Mouse (Mus musculus): ENCODE data around the gene Tmcc2. TPM values are rescaled to one million over a fixed set of nuclear protein-coding genes. Genes with fewer than 3 reads are reported as not detected.

The Tmcc2 gene
- polyA plus RNA-seq, 1 experiment from 2014 or later: 20.7 TPM

DNA sequence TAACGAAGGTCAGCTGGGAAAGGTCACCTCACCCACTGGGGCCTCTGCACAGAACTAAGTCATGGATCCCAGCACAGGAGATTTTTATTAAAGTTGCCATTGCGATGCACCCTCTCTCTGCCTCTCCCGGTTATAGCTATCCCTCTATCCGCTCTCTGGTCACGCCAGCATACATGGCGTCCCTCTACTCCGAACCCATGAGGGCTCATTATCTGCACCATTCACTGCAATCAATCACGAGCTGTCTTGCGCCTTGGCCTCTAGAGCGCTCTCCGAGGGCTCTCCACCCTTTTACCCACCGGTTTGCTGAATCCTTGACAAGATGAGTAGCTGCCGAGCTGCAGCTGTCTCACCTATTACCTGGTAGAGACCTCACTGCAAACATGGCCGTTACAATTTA lies 5.8 kb downstream of the Tmcc2 start:
- WGBS: 27% methylated on average over 14 of the region's 14 CpGs
- Histone ChIP-seq H3K4me3 (ENCODE audit: low read depth, low read length) (no peak overlapping the region), H3K27ac (ENCODE audit: low read depth, low read length) (0 out of 2 replicates have a peak overlapping the region, but pooled peaks have one; percentile 30), H3K4me1 (ENCODE audit: control insufficient read depth, insufficient read depth, low read length) (peaks cover 46% of the 10 kb centered on the region), H3K27me3 (ENCODE audit: control insufficient read depth, insufficient read depth, low read length) (no peaks in the 10 kb centered on the region), H3K9me3 (ENCODE audit: control insufficient read depth, low read length) (no peaks in the 10 kb centered on the region), H3K36me3 (ENCODE audit: control insufficient read depth, insufficient read depth, low read length) (no peaks in the 10 kb centered on the region; the same call in 1 of the 2 replicates), H3K4me2 (ENCODE audit: low read depth, low read length) (no peak overlapping the region), H3K9ac (replicated peaks; ENCODE audit: low read depth, low read length) (no peak overlapping the region)
- 0 out of 2 replicates have a peak, but pooled peaks have one; percentile 25 for ATAC-seq (ENCODE audit: low read depth)

DNA sequence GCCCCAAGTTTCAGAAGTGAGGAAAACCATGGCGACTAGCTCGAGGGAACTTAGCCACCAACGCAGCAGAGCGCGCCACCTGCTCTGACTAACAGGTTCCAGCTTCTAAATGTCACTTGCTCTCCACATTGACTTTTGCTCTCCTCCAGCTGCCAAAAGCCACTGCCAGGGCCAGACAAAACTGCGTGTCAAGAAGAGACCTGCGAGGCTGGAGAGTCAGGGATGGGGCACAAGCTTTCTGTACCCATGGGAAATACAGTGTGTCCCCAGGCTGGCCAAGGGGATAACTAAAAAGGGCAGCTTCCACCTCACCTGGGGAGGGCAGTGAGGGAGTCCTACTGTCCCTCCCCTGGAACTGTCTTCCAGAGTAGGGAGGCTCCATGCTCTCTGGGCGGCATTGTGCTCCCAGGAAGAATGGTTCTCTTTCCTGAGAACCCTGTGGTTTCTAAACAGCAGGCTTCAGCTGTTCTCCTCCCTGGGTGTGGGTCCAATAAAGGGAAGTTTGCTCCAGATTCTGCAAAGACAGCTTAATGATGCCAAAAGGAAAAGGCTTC lies 7.0 kb downstream of the Tmcc2 start:
- Histone ChIP-seq H3K4me1 (ENCODE audit: control insufficient read depth, insufficient read depth, low read length) (peaks cover 34% of the 10 kb centered on the region), H3K27me3 (ENCODE audit: control insufficient read depth, insufficient read depth, low read length) (no peaks in the 10 kb centered on the region), H3K4me3 (ENCODE audit: low read depth, low read length) (no peak overlapping the region), H3K27ac (ENCODE audit: low read depth, low read length) (no peak overlapping the region), H3K4me2 (ENCODE audit: low read depth, low read length) (no peak overlapping the region), H3K9me3 (ENCODE audit: control insufficient read depth, low read length) (no peaks in the 10 kb centered on the region), H3K36me3 (ENCODE audit: control insufficient read depth, insufficient read depth, low read length) (no peaks in the 10 kb centered on the region; the same call in 1 of the 2 replicates), H3K9ac (replicated peaks; ENCODE audit: low read depth, low read length) (no peak overlapping the region)
- ATAC-seq (ENCODE audit: low read depth): no peak
- WGBS: 84% methylated on average over 8 of the region's 8 CpGs

DNA sequence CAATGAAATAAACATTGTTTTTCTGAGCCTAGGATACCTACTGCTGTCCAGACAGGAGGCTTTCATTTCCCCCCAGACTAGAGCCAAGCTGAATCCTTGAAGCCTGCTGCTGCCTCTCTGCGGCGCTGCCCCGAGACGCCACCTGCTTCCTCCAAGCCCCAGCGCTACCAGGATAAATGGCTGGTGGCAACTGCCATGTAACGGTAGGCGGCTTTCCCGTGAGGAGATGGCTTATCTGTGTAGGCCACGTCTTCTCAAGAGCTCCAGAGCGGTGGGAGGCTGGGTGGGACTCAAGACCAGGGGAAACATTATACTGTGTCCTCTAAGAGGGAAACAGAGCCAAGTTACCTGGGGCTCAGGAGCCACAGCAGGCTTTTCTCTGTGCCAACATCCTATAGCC lies 9.2 kb downstream of the Tmcc2 start:
- WGBS: 63% methylated on average over 10 of the region's 10 CpGs
- Histone ChIP-seq H3K4me3 (ENCODE audit: low read depth, low read length) (no peak overlapping the region), H3K27ac (ENCODE audit: low read depth, low read length) (no peak overlapping the region), H3K9ac (replicated peaks; ENCODE audit: low read depth, low read length) (no peak overlapping the region), H3K27me3 (ENCODE audit: control insufficient read depth, insufficient read depth, low read length) (no peaks in the 10 kb centered on the region), H3K9me3 (ENCODE audit: control insufficient read depth, low read length) (no peaks in the 10 kb centered on the region), H3K4me1 (ENCODE audit: control insufficient read depth, insufficient read depth, low read length) (peaks cover 20% of the 10 kb centered on the region), H3K36me3 (ENCODE audit: control insufficient read depth, insufficient read depth, low read length) (no peaks in the 10 kb centered on the region; the same call in 1 of the 2 replicates), H3K4me2 (ENCODE audit: low read depth, low read length) (no peak overlapping the region)
- ATAC-seq (ENCODE audit: low read depth): no peak

- Histone ChIP-seq H3K4me1 (ENCODE audit: control insufficient read depth, insufficient read depth, low read length) (peaks cover 19% of the 10 kb centered on the region), H3K27me3 (ENCODE audit: control insufficient read depth, insufficient read depth, low read length) (no peaks in the 10 kb centered on the region), H3K9me3 (ENCODE audit: control insufficient read depth, low read length) (no peaks in the 10 kb centered on the region), H3K27ac (ENCODE audit: low read depth, low read length) (no peak overlapping the region), H3K9ac (replicated peaks; ENCODE audit: low read depth, low read length) (no peak overlapping the region), H3K36me3 (ENCODE audit: control insufficient read depth, insufficient read depth, low read length) (no peaks in the 10 kb centered on the region; the same call in 1 of the 2 replicates), H3K4me2 (ENCODE audit: low read depth, low read length) (no peak overlapping the region), H3K4me3 (ENCODE audit: low read depth, low read length) (no peak overlapping the region)
- no peak for ATAC-seq (ENCODE audit: low read depth)
- WGBS: 80% methylated on average over 27 of the region's 27 CpGs
Measured at GRCm38 (mm10) chr1:132380550-132381100, 10.5 kb downstream of the Tmcc2 start.

GRCm38 (mm10) chr1:132377811-132378210 lies 13.3 kb downstream of the Tmcc2 start:
- Histone ChIP-seq H3K27me3 (ENCODE audit: control insufficient read depth, insufficient read depth, low read length) (no peaks in the 10 kb centered on the region), H3K4me3 (ENCODE audit: low read depth, low read length) (no peak overlapping the region), H3K27ac (ENCODE audit: low read depth, low read length) (no peak overlapping the region), H3K4me1 (ENCODE audit: control insufficient read depth, insufficient read depth, low read length) (peaks cover 28% of the 10 kb centered on the region), H3K9ac (replicated peaks; ENCODE audit: low read depth, low read length) (no peak overlapping the region), H3K9me3 (ENCODE audit: control insufficient read depth, low read length) (no peaks in the 10 kb centered on the region), H3K4me2 (ENCODE audit: low read depth, low read length) (no peak overlapping the region), H3K36me3 (ENCODE audit: control insufficient read depth, insufficient read depth, low read length) (no peaks in the 10 kb centered on the region; the same call in 1 of the 2 replicates)
- no peak for ATAC-seq (ENCODE audit: low read depth)
- 95% methylated on average over 3 of the region's 3 CpGs for WGBS

DNA sequence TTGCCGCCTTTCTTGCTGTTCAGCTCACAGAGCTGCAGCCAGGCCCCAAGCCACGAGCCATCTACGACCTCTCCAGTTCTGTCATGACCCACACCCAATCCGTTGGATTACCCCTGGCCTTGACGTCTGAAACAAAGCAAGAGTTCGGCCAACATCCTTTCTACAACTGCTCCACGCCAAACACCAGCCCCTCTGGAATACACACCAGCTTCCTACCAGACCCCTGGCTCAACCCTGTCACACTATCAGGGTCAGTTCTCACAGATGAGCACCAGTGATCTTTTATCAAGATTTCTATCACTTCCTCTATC lies 14.1 kb downstream of the Tmcc2 start:
- Histone ChIP-seq H3K27ac (ENCODE audit: low read depth, low read length) (0 out of 2 replicates have a peak overlapping the region, but pooled peaks have one; percentile 44), H3K4me1 (ENCODE audit: control insufficient read depth, insufficient read depth, low read length) (peaks cover 36% of the 10 kb centered on the region), H3K4me3 (ENCODE audit: low read depth, low read length) (no peak overlapping the region), H3K9me3 (ENCODE audit: control insufficient read depth, low read length) (no peaks in the 10 kb centered on the region), H3K9ac (replicated peaks; ENCODE audit: low read depth, low read length) (no peak overlapping the region), H3K36me3 (ENCODE audit: control insufficient read depth, insufficient read depth, low read length) (no peaks in the 10 kb centered on the region; the same call in 1 of the 2 replicates), H3K27me3 (ENCODE audit: control insufficient read depth, insufficient read depth, low read length) (no peaks in the 10 kb centered on the region), H3K4me2 (ENCODE audit: low read depth, low read length) (no peak overlapping the region)
- 68% methylated on average over 7 of the region's 7 CpGs for WGBS
- ATAC-seq (ENCODE audit: low read depth): no peak

DNA sequence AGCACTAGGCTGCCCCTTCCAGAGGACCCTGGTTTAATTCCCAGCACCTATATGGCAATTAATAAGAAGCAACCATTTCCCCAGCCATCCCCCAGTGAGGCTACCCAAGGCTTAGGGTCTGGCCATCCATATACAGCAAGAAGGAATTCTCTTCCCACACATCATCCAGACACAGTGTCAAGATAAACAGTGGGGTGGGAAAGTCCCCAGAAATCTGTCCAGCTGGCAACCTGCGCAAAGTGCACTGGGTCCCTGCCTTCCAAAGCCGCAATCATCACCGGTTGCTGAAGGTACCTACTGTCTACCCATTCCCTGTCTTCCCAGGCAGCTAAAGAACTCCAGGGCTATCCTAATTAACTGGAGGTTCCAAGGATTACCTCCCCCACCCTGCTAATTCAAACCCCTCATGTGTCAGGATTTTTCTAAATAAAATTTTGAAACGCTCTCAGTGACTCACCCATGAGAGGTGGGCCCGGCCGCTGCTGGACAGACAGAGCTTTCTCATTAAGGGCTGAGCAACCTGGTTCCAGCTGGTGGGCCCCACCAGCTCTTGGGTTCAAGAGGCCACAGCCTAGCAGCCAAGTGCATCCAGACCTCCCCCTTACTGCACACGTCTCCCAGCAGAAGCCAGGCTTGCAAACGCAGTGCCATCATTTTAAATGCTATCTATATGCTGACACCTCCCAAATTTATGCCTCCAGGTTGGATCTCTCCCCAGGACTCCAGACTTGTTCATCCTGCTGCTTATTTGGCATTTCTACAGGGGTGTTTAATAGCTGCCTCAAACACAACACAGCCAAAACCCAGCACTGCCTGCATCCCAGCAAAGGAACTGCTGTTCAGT lies 14.6 kb downstream of the Tmcc2 start:
- WGBS: 69% methylated on average over 8 of the region's 8 CpGs
- H3K27ac ChIP-seq (ENCODE audit: low read depth, low read length): no peak overlapping the region
- no peak overlapping the region for H3K4me2 ChIP-seq (ENCODE audit: low read depth, low read length)
- H3K36me3 ChIP-seq (ENCODE audit: control insufficient read depth, insufficient read depth, low read length): no peaks in the 10 kb centered on the region; the same call in 1 of the 2 replicates
- H3K9ac ChIP-seq (replicated peaks; ENCODE audit: low read depth, low read length): no peak overlapping the region
- H3K4me3 ChIP-seq (ENCODE audit: low read depth, low read length): no peak overlapping the region
- H3K9me3 ChIP-seq (ENCODE audit: control insufficient read depth, low read length): no peaks in the 10 kb centered on the region
- H3K27me3 ChIP-seq (ENCODE audit: control insufficient read depth, insufficient read depth, low read length): no peaks in the 10 kb centered on the region
- no peak for ATAC-seq (ENCODE audit: low read depth)
- peaks cover 41% of the 10 kb centered on the region for H3K4me1 ChIP-seq (ENCODE audit: control insufficient read depth, insufficient read depth, low read length)

GRCm38 (mm10) chr1:132375256-132375655 lies 15.8 kb downstream of the Tmcc2 start:
- Histone ChIP-seq H3K27me3 (ENCODE audit: control insufficient read depth, insufficient read depth, low read length) (no peaks in the 10 kb centered on the region), H3K9ac (replicated peaks; ENCODE audit: low read depth, low read length) (no peak overlapping the region), H3K9me3 (ENCODE audit: control insufficient read depth, low read length) (no peaks in the 10 kb centered on the region), H3K4me1 (ENCODE audit: control insufficient read depth, insufficient read depth, low read length) (peaks cover 49% of the 10 kb centered on the region), H3K36me3 (ENCODE audit: control insufficient read depth, insufficient read depth, low read length) (no peaks in the 10 kb centered on the region; the same call in 1 of the 2 replicates), H3K27ac (ENCODE audit: low read depth, low read length) (no peak overlapping the region), H3K4me2 (ENCODE audit: low read depth, low read length) (no peak overlapping the region), H3K4me3 (ENCODE audit: low read depth, low read length) (no peak overlapping the region)
- 39% methylated on average over 4 of the region's 4 CpGs for WGBS
- peak; percentile 21; the same call in 1 of the 2 replicates for ATAC-seq (ENCODE audit: low read depth)

DNA sequence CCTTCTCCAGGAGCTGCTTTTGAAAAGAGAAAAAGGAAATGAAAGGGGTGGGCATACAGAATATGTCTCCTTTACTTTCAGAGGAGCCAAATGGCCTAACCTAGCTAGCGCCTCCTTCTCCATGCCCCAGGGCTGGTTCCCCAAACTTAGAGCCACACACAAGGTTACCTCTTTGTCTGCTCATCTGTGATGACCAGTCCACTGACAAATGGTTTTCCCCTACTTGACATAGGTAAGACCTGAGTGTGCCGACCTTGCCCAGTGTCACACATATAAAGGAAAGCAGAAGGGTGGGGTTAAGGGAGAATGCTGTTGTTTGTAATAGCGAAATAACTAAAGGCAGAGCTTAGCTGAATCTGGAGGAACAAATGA lies 16.2 kb downstream of the Tmcc2 start:
- Histone ChIP-seq H3K27ac (ENCODE audit: low read depth, low read length) (no peak overlapping the region), H3K4me3 (ENCODE audit: low read depth, low read length) (no peak overlapping the region), H3K9me3 (ENCODE audit: control insufficient read depth, low read length) (no peaks in the 10 kb centered on the region), H3K36me3 (ENCODE audit: control insufficient read depth, insufficient read depth, low read length) (no peaks in the 10 kb centered on the region; the same call in 1 of the 2 replicates), H3K4me2 (ENCODE audit: low read depth, low read length) (no peak overlapping the region), H3K4me1 (ENCODE audit: control insufficient read depth, insufficient read depth, low read length) (peaks cover 49% of the 10 kb centered on the region), H3K9ac (replicated peaks; ENCODE audit: low read depth, low read length) (no peak overlapping the region), H3K27me3 (ENCODE audit: control insufficient read depth, insufficient read depth, low read length) (no peaks in the 10 kb centered on the region)
- WGBS: 75% methylated on average over 3 of the region's 3 CpGs
- no peak for ATAC-seq (ENCODE audit: low read depth)
